Mouse (Mus musculus) hindbrain, embryonic 13.5 days (tissue): Measurements from ENCODE around the gene Mfsd2a. TPM values are rescaled to one million over a fixed set of nuclear protein-coding genes. Genes with fewer than 3 reads are reported as not detected.

Source experiments
- ATAC-seq: fragments of 200-750 bp; cut with Nextera tagmentation; 2 replicates; pipeline ENCODE4 v1.8.0; 2017; ENCODE audit warnings: moderate TSS enrichment; ENCODE audit not compliant: low FRiP score
- H3K27ac ChIP-seq: fragments of 300-500 bp; sonication (generic); 2 replicates; pipeline ENCODE4 v1.5.1; 2015; ENCODE audit warnings: inconsistent platforms, mild to moderate bottlenecking, moderate library complexity
- H3K27me3 ChIP-seq: fragments of 300-500 bp; sonication (generic); 2 replicates; pipeline ENCODE4 v1.6.1; 2015; ENCODE audit warnings: mild to moderate bottlenecking, inconsistent platforms
- H3K36me3 ChIP-seq: fragments of 300-500 bp; sonication (generic); 2 replicates; pipeline ENCODE4 v1.6.1; 2015; ENCODE audit warnings: mild to moderate bottlenecking, inconsistent platforms
- H3K4me1 ChIP-seq: fragments of 300-500 bp; sonication (generic); replicated peaks from 2 replicates; pipeline ENCODE4 v1.6.1; 2015; ENCODE audit warnings: inconsistent platforms
- H3K4me2 ChIP-seq: fragments of 300-500 bp; sonication (generic); 2 replicates; pipeline ENCODE4 v1.6.1; 2015; ENCODE audit warnings: inconsistent platforms, mild to moderate bottlenecking, moderate library complexity
- H3K4me3 ChIP-seq: fragments of 300-500 bp; sonication (generic); 2 replicates; pipeline ENCODE4 v1.5.1; 2015; ENCODE audit warnings: mild to moderate bottlenecking, inconsistent platforms
- H3K9ac ChIP-seq: fragments of 300-500 bp; sonication (generic); 2 replicates; pipeline ENCODE4 v1.6.1; 2015; ENCODE audit warnings: mild to moderate bottlenecking, inconsistent platforms
- H3K9me3 ChIP-seq: fragments of 300-500 bp; sonication (generic); 2 replicates; pipeline ENCODE4 v1.6.1; 2016; ENCODE audit warnings: inconsistent platforms
- WGBS: fragments of 180-500 bp; shearing (Covaris S2); methylation state at CpG from one replicate; pipeline ENCODE4 v1.1.7; 2015; 5-methylcytosine and 5-hydroxymethylcytosine counted together
- polyA plus RNA-seq: library from polyadenylated mRNA; unstranded; fragments of >200 nt; fragmentation: Nextera tagmentation; extraction: Ambion mirVana; gene quantifications from 2 replicates; pipeline ENCODE4 v1.2.1, GENCODE M21; 2015

Gene Mfsd2a
- polyA plus RNA-seq, 1 experiment from 2014 or later, result 36.7 TPM

DNA sequence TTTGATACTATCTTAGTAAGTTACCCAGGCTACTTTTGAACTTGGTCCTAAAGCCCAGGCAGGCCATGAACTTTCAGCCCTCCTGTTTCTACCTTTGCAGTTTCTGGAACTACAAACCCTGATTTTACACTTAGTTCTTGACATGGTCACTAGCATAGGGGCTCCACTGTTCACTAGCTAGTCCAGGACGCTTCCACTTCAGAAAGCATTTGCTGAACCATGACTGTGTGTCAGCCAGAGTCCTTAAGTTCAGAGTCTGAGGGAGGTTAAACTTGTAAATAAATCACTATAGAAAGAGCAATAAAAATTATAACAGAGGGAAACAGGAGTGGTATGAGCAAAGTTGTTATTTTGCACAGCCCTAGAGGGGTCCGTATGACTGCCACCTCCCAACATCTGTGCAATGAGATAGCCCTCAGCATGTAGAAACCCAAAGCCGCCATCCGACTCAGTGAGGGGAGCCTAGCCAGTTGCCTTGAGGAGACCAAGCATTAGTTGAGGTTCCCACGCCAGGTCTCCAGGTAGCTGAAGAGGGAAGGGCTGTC is 14.1 kb upstream of the Mfsd2a start:
- WGBS, result 89% methylated on average over 5 of the region's 5 CpGs

DNA sequence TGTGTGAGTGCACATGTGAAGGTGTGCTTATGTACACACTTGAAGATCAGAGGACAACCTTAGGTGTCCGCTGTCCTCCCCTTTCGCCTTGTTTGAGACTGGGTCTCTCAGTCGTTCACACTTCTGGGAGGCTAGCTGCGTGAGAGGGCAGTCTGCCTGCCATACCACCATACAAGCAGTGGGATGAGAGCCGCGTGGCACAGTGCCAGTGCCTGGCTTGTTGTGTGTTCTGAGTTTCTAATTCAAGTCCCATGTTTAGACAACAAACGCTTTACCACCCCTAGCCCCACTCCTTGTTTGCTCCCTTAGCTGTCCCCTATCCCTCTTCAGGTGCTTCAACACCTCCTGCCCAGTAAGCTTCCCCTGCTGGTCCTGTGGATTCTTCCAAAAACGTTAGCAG is 11.1 kb upstream of the Mfsd2a start:
- 80% methylated on average over 8 of the region's 8 CpGs for WGBS
- Histone ChIP-seq H3K4me3 (no peak overlapping the region), H3K4me1 (no peaks in the 10 kb centered on the region), H3K9ac (no peak overlapping the region), H3K4me2 (no peak overlapping the region), H3K36me3 (no peaks in the 10 kb centered on the region), H3K27ac (no peak overlapping the region), H3K27me3 (no peaks in the 10 kb centered on the region), H3K9me3 (no peaks in the 10 kb centered on the region)
- ATAC-seq, result no peak

More for the DNA sequence above, 14.1 kb upstream of the Mfsd2a start:
- no peaks in the 10 kb centered on the region for H3K27me3 ChIP-seq
- H3K36me3 ChIP-seq, result no peaks in the 10 kb centered on the region
- no peak for ATAC-seq
- no peak overlapping the region for H3K9ac ChIP-seq
- no peak overlapping the region for H3K4me2 ChIP-seq
- H3K27ac ChIP-seq, result no peak overlapping the region
- H3K4me3 ChIP-seq, result no peak overlapping the region
- H3K4me1 ChIP-seq, result no peaks in the 10 kb centered on the region
- no peaks in the 10 kb centered on the region for H3K9me3 ChIP-seq

DNA sequence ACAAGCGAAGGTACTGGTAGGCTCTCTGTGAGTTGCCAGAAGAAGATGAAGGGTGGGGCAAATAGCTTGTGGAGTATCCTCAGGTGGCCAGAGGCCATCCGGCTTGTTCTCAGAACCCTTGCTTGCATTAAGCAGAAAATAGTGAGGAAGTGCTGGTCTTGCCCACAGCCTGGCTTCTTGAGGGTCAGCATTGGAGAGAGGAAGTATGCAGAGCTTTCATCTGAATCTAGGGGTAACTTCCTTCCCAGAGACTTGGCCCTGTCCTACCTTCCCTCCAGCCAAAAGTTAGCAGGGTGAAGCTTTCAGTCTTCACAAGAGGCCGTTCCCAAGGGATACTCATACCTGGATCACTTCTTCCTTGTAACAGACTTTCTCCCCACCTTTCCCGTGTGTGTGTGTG is 10.7 kb upstream of the Mfsd2a start:
- H3K36me3 ChIP-seq, result no peaks in the 10 kb centered on the region
- H3K27ac ChIP-seq, result no peak overlapping the region
- H3K4me2 ChIP-seq, result no peak overlapping the region
- H3K9me3 ChIP-seq, result no peaks in the 10 kb centered on the region
- no peak overlapping the region for H3K9ac ChIP-seq
- H3K27me3 ChIP-seq, result no peaks in the 10 kb centered on the region
- no peak overlapping the region for H3K4me3 ChIP-seq
- H3K4me1 ChIP-seq, result no peaks in the 10 kb centered on the region
- ATAC-seq, result no peak
- WGBS, result 79% methylated on average over 4 of the region's 4 CpGs

DNA sequence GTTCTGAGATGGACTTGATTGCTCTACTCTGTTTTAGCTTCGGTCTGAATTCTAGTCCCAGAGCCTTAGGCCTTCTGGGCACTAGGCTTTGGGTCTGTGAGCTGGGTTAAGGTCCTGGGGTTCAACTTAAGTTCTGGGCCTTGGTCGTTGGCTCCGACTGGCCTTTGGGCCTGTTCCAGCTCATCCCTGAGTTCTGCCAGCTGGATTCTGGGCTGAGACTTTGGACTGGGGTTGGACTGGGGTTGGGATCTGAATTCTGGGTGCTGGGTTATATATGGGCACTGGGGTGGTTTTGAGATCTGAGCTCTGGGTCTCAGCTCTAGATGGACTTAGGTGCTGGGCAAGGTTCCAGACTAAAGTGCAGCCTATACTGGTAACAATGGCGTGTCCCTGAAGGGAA is 10.2 kb upstream of the Mfsd2a start:
- Histone ChIP-seq H3K27ac (no peak overlapping the region), H3K9ac (no peak overlapping the region), H3K4me1 (no peaks in the 10 kb centered on the region), H3K9me3 (no peaks in the 10 kb centered on the region), H3K27me3 (no peaks in the 10 kb centered on the region), H3K4me3 (no peak overlapping the region), H3K4me2 (no peak overlapping the region), H3K36me3 (no peaks in the 10 kb centered on the region)
- no peak for ATAC-seq
- WGBS, result 94% methylated on average over 4 of the region's 4 CpGs

DNA sequence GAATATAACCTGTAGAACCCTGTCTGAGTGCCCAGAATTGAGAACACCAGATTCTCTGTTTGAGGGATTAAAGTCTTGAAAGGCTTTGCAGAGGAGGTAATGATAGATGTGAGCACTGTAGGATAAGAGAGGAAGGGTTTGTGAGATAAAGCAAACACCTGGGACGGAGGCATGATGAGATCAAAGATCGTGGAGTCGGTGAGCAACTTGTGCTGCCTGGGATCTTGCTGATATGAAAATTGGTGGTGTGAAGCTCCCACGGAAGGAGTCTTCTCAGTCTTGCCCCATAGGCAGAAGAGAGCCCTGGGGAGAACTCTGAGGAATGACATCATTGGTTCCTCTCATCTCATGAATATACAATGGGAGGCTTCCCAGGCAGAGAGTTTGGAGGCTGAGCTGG is 7.1 kb upstream of the Mfsd2a start:
- Histone ChIP-seq H3K9me3 (no peaks in the 10 kb centered on the region), H3K4me2 (no peak overlapping the region), H3K9ac (no peak overlapping the region), H3K4me3 (no peak overlapping the region), H3K27me3 (no peaks in the 10 kb centered on the region), H3K27ac (no peak overlapping the region), H3K36me3 (no peaks in the 10 kb centered on the region), H3K4me1 (peaks cover 2% of the 10 kb centered on the region; the same call in 1 of the 2 replicates)
- 79% methylated on average over 4 of the region's 4 CpGs for whole genome bisulfite sequencing
- ATAC-seq, result no peak

- no peak overlapping the region for H3K9ac ChIP-seq
- H3K9me3 ChIP-seq, result no peaks in the 10 kb centered on the region
- H3K27ac ChIP-seq, result peak overlapping the region; percentile 13; the same call in 1 of the 2 replicates
- peaks cover 11% of the 10 kb centered on the region for H3K27me3 ChIP-seq
- ATAC-seq, result no peak
- no peaks in the 10 kb centered on the region for H3K36me3 ChIP-seq
- H3K4me1 ChIP-seq, result peaks cover 49% of the 10 kb centered on the region
- H3K4me3 ChIP-seq, result no peak overlapping the region
- no peak overlapping the region for H3K4me2 ChIP-seq
- 24% methylated on average over 8 of the region's 8 CpGs for WGBS
Observed at GRCm38 (mm10) chr4:122962751-122963150, 1.8 kb upstream of the Mfsd2a start.

DNA sequence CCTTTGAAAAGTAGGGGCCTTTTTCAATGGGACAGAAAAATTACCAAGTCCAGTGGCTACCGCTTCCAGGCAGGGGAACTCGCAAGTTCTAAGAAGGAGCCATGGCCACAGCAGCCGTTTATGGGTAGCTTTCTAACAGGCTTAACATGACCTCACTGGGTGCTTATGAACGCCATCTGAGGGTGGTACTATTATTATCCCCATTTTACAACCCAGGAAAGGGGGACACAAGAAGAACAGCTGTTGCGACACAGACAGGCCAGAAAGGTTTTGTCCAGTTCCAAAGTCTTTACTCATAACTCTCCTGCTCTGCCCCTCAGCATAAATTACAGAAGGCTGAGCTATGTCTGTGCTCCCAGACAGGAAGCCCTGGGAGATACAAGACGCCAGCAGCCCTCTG is 601 bp upstream of the Mfsd2a start:
- ATAC-seq, result no peak
- Histone ChIP-seq H3K36me3 (no peaks in the 10 kb centered on the region; the same call in 1 of the 2 replicates), H3K4me3 (peak overlapping the region; percentile 67), H3K9me3 (no peaks in the 10 kb centered on the region), H3K27me3 (peaks cover 11% of the 10 kb centered on the region), H3K4me1 (peaks cover 49% of the 10 kb centered on the region), H3K4me2 (peak overlapping the region; percentile 100), H3K9ac (peak overlapping the region; percentile 80; the same call in 1 of the 2 replicates), H3K27ac (no peak overlapping the region)
- 10% methylated on average over 6 of the region's 6 CpGs for WGBS

GRCm38 (mm10) chr4:122960321-122961099 is 478 bp downstream of the Mfsd2a start:
- Histone ChIP-seq H3K4me2 (peak overlapping the region; percentile 100), H3K9me3 (no peaks in the 10 kb centered on the region), H3K36me3 (no peaks in the 10 kb centered on the region; the same call in 1 of the 2 replicates), H3K27me3 (peaks cover 11% of the 10 kb centered on the region), H3K27ac (peak overlapping the region; percentile 55), H3K4me1 (peaks cover 58% of the 10 kb centered on the region), H3K9ac (peak overlapping the region; percentile 80), H3K4me3 (peak overlapping the region; percentile 67)
- peak; percentile 45 for ATAC-seq
- under 1% methylated on average over 43 of the region's 43 CpGs for WGBS

DNA sequence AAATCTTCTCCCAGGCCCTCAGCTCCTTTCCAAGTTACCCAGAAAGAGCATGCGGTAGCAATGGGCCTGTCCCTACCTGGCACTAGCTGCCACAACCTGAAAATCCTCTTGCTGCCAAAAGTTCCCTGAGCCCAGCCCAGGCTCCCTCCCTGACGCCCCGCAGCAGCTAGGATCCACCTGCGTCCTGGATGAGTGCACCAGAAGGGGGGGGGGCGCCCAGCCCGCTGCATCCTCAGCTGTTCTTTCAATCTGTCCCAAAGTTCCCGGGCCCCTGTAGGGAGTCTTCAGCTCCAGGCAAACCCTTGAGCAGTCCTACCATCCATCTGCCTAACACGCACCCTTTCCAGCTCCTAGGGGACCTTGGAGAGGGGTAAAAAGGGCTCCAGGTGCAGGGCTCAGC is 1.2 kb downstream of the Mfsd2a start:
- H3K27me3 ChIP-seq, result peaks cover 11% of the 10 kb centered on the region
- H3K9me3 ChIP-seq, result no peaks in the 10 kb centered on the region
- ATAC-seq, result 0 out of 2 replicates have a peak, but pooled peaks have one; percentile 4
- H3K27ac ChIP-seq, result 0 out of 2 replicates have a peak overlapping the region, but pooled peaks have one; percentile 55
- peak overlapping the region; percentile 67 for H3K4me3 ChIP-seq
- peak overlapping the region; percentile 80 for H3K9ac ChIP-seq
- no peaks in the 10 kb centered on the region; the same call in 1 of the 2 replicates for H3K36me3 ChIP-seq
- WGBS, result 4% methylated on average over 8 of the region's 8 CpGs
- H3K4me1 ChIP-seq, result peaks cover 65% of the 10 kb centered on the region
- peak overlapping the region; percentile 100 for H3K4me2 ChIP-seq

- H3K9me3 ChIP-seq, result no peaks in the 10 kb centered on the region
- peak overlapping the region; percentile 35; the same call in 1 of the 2 replicates for H3K9ac ChIP-seq
- peaks cover 67% of the 10 kb centered on the region for H3K4me1 ChIP-seq
- H3K27me3 ChIP-seq, result peaks cover 11% of the 10 kb centered on the region
- no peak for ATAC-seq
- peak overlapping the region; percentile 100 for H3K4me2 ChIP-seq
- H3K4me3 ChIP-seq, result peak overlapping the region; percentile 67; the same call in 1 of the 2 replicates
- 71% methylated on average over 6 of the region's 6 CpGs for whole genome bisulfite sequencing
- peak overlapping the region; percentile 71 for H3K27ac ChIP-seq
- H3K36me3 ChIP-seq, result no peaks in the 10 kb centered on the region; the same call in 1 of the 2 replicates
Observed at GRCm38 (mm10) chr4:122958491-122959031, 2.4 kb downstream of the Mfsd2a start.

DNA sequence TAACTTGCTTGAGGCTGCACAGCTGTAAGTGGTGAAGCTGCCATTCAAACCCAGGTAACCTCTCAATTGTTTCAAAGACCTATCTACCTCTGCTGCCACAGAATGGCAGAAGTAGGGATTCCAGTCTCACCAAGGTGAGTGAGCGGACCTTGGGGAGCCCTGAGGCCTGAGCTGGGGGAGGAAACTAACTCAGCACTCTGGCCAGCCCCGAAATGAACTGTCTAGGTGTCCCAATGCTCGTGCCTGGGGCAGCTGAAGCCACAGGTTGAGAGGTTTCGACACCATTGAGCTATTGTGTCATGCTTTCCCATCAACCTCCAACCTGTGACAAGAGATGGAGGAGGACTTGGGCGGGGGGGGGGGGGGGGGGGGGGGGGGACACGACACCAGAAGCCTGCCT is 4.7 kb downstream of the Mfsd2a start:
- no peak overlapping the region for H3K4me2 ChIP-seq
- H3K36me3 ChIP-seq, result peaks cover under 1% of the 10 kb centered on the region
- no peaks in the 10 kb centered on the region for H3K27me3 ChIP-seq
- no peak overlapping the region for H3K9ac ChIP-seq
- ATAC-seq, result no peak
- WGBS, result 89% methylated on average over 4 of the region's 6 CpGs
- H3K27ac ChIP-seq, result no peak overlapping the region
- no peaks in the 10 kb centered on the region for H3K9me3 ChIP-seq
- peaks cover 47% of the 10 kb centered on the region for H3K4me1 ChIP-seq
- no peak overlapping the region for H3K4me3 ChIP-seq

- WGBS, result 12% methylated on average over 17 of the region's 17 CpGs
- peak overlapping the region; percentile 89 for H3K27ac ChIP-seq
- H3K27me3 ChIP-seq, result no peaks in the 10 kb centered on the region
- H3K36me3 ChIP-seq, result peaks cover 7% of the 10 kb centered on the region
- H3K9me3 ChIP-seq, result no peaks in the 10 kb centered on the region
- H3K4me1 ChIP-seq, result peaks cover 40% of the 10 kb centered on the region
- peak; percentile 87 for ATAC-seq
- peak overlapping the region; percentile 33 for H3K4me3 ChIP-seq
- peak overlapping the region; percentile 56 for H3K4me2 ChIP-seq
- H3K9ac ChIP-seq, result peak overlapping the region; percentile 70
Observed at GRCm38 (mm10) chr4:122955412-122956136, 5.4 kb downstream of the Mfsd2a start.
